Mouse (Mus musculus) fibroblast of lung, adult 2 months (primary cell): ENCODE measurements at regions not wholly inside any gene's neighbourhood (a gene's known extent, or its start where the extent isn't known, plus 50 kb on each side); places are given as distances from the start of the nearest gene placed in this dataset.

Experiments used
- DNase-seq: peaks from one replicate; pipeline ENCODE4 v3.0.0-alpha.2; 2011; ENCODE audit warnings: low read depth

- no peak for DNase-seq
These were observed 604.7 kb downstream of the Rps29 start for GRCm38 (mm10) chr12:68554292-68554691.

- no peak for DNase-seq
These were observed 617.2 kb downstream of the Rps29 start for GRCm38 (mm10) chr12:68541811-68542210.

GRCm38 (mm10) chr12:68500794-68501193 is 658.2 kb downstream of the Rps29 start:
- DNase-seq = peak; percentile 4

GRCm38 (mm10) chr12:68463032-68463431 is 696.0 kb downstream of the Rps29 start:
- no peak for DNase-seq

- DNase-seq = no peak
These were observed 700.8 kb downstream of the Rps29 start for GRCm38 (mm10) chr12:68458196-68458595.

GRCm38 (mm10) chr12:68426601-68427000 is 732.4 kb downstream of the Rps29 start:
- DNase-seq = no peak

- no peak for DNase-seq
These were observed 734.0 kb downstream of the Rps29 start for GRCm38 (mm10) chr12:68425006-68425405.
